Mouse (Mus musculus) CD4-positive helper T cell, adult 2 months (primary cell): ENCODE measurements around the gene Sds.
A peak's percentile ranks its signal among the peaks of the same experiment; 100 is the strongest.

Source experiments
- DNase-seq: peaks from one replicate; pipeline ENCODE4 v3.0.0-alpha.2; 2012; ENCODE audit warnings: low read depth, missing footprints, low spot score

The Sds gene

GRCm38 (mm10) chr5:120439887-120440670, 36.2 kb upstream of the Sds start:
- no peak for DNase-seq

GRCm38 (mm10) chr5:120440733-120441132, 35.6 kb upstream of the Sds start:
- peak; percentile 74 for DNase-seq

GRCm38 (mm10) chr5:120447305-120447704, 29.0 kb upstream of the Sds start:
- DNase-seq, result no peak

- no peak for DNase-seq
These were observed 21.5 kb upstream of the Sds start for GRCm38 (mm10) chr5:120454756-120455337.

- no peak for DNase-seq
These were observed 20.1 kb upstream of the Sds start for GRCm38 (mm10) chr5:120456253-120456652.

GRCm38 (mm10) chr5:120456841-120457554, 19.3 kb upstream of the Sds start:
- no peak for DNase-seq

GRCm38 (mm10) chr5:120457628-120458027, 18.7 kb upstream of the Sds start:
- peak; percentile 43 for DNase-seq

GRCm38 (mm10) chr5:120459133-120459532, 17.2 kb upstream of the Sds start:
- no peak for DNase-seq

GRCm38 (mm10) chr5:120461902-120462301, 14.4 kb upstream of the Sds start:
- DNase-seq, result no peak

GRCm38 (mm10) chr5:120464321-120464720, 12.0 kb upstream of the Sds start:
- no peak for DNase-seq

- DNase-seq, result peak; percentile 42
These were observed 11.3 kb upstream of the Sds start for GRCm38 (mm10) chr5:120465062-120465461.

- no peak for DNase-seq
These were observed 10.5 kb upstream of the Sds start for GRCm38 (mm10) chr5:120465860-120466259.

GRCm38 (mm10) chr5:120467026-120467425, 9.3 kb upstream of the Sds start:
- DNase-seq, result no peak

- no peak for DNase-seq
These were observed 8.0 kb upstream of the Sds start for GRCm38 (mm10) chr5:120468336-120468735.

GRCm38 (mm10) chr5:120468830-120469229, 7.5 kb upstream of the Sds start:
- DNase-seq, result no peak

GRCm38 (mm10) chr5:120471538-120471937, 4.8 kb upstream of the Sds start:
- no peak for DNase-seq

- no peak for DNase-seq
These were observed 3.6 kb upstream of the Sds start, which contains the start of gene Sdsl for GRCm38 (mm10) chr5:120472770-120473169. Gene Sdsl, minus strand, starts transcription at chr5:120472810.

- no peak for DNase-seq
These were observed 3.0 kb upstream of the Sds start for GRCm38 (mm10) chr5:120473361-120473760.

- DNase-seq, result no peak
These were observed 465 bp upstream of the Sds start for GRCm38 (mm10) chr5:120475861-120476260.

GRCm38 (mm10) chr5:120477993-120478392, 1.7 kb downstream of the Sds start:
- no peak for DNase-seq

GRCm38 (mm10) chr5:120479538-120479937, 3.2 kb downstream of the Sds start:
- DNase-seq, result no peak

- no peak for DNase-seq
These were observed 4.9 kb downstream of the Sds start for GRCm38 (mm10) chr5:120481205-120481604.

GRCm38 (mm10) chr5:120483399-120483798, 7.1 kb downstream of the Sds start:
- no peak for DNase-seq
